Mouse (Mus musculus) forebrain, embryonic 15.5 days (tissue): ENCODE measurements at regions not wholly inside any gene's neighbourhood (a gene's known extent, or its start where the extent isn't known, plus 50 kb on each side); places are given as distances from the start of the nearest gene placed in this dataset.

Experiments used
- ATAC-seq: fragments of 200-750 bp; cut with Nextera tagmentation; replicated peaks from 2 replicates; pipeline ENCODE4 v1.8.0; 2017; ENCODE audit warnings: mild to moderate bottlenecking, moderate TSS enrichment, moderate library complexity
- H3K27ac ChIP-seq: fragments of 300-500 bp; sonication (generic); replicated peaks from 2 replicates; pipeline ENCODE4 v1.5.1; 2015; ENCODE audit warnings: mild to moderate bottlenecking, inconsistent platforms
- H3K27me3 ChIP-seq: fragments of 300-500 bp; sonication (generic); 2 replicates; pipeline ENCODE4 v1.6.1; 2015; ENCODE audit warnings: inconsistent platforms
- H3K36me3 ChIP-seq: fragments of 300-500 bp; sonication (generic); 2 replicates; pipeline ENCODE4 v1.6.1; 2015; ENCODE audit warnings: mild to moderate bottlenecking, inconsistent platforms
- H3K4me1 ChIP-seq: fragments of 300-500 bp; sonication (generic); 2 replicates; pipeline ENCODE4 v1.6.1; 2015; ENCODE audit warnings: inconsistent platforms
- H3K4me2 ChIP-seq: fragments of 300-500 bp; sonication (generic); replicated peaks from 2 replicates; pipeline ENCODE4 v1.6.1; 2015; ENCODE audit warnings: mild to moderate bottlenecking, inconsistent platforms
- H3K4me3 ChIP-seq: fragments of 300-500 bp; sonication (generic); 2 replicates; pipeline ENCODE4 v1.5.1; 2015; ENCODE audit warnings: mild to moderate bottlenecking, inconsistent platforms
- H3K9ac ChIP-seq: fragments of 300-500 bp; sonication (generic); replicated peaks from 2 replicates; pipeline ENCODE4 v1.6.1; 2015; ENCODE audit warnings: mild to moderate bottlenecking, inconsistent platforms
- H3K9me3 ChIP-seq: fragments of 300-500 bp; sonication (generic); 2 replicates; pipeline ENCODE4 v1.6.1; 2016; ENCODE audit warnings: inconsistent platforms

DNA sequence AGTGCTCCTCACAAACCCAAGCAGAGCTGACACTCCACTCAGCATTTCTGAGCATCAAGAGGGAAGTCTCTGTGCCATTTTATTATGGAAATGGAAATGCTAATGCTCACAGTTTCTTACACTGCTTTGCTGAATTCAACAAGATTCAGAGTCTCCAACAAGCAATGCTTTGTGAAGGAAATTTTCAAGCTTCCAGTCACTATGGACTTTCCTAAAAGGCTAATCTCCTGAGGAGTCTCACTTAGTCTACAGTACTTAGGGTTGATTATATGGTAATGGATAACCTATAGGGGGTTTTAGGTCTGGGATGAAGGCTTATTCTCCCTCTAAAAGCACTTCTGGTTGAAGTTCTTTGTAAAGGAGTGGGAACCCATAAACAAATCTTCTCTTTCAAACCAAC, 1805.9 kb upstream of the Igfbp7 start:
- H3K4me2 ChIP-seq = no peak overlapping the region
- H3K27ac ChIP-seq = no peak overlapping the region
- no peaks in the 10 kb centered on the region for H3K27me3 ChIP-seq
- H3K4me1 ChIP-seq = no peaks in the 10 kb centered on the region
- no peak overlapping the region for H3K4me3 ChIP-seq
- H3K36me3 ChIP-seq = no peaks in the 10 kb centered on the region
- H3K9me3 ChIP-seq = no peaks in the 10 kb centered on the region
- ATAC-seq = no peak
- no peak overlapping the region for H3K9ac ChIP-seq

DNA sequence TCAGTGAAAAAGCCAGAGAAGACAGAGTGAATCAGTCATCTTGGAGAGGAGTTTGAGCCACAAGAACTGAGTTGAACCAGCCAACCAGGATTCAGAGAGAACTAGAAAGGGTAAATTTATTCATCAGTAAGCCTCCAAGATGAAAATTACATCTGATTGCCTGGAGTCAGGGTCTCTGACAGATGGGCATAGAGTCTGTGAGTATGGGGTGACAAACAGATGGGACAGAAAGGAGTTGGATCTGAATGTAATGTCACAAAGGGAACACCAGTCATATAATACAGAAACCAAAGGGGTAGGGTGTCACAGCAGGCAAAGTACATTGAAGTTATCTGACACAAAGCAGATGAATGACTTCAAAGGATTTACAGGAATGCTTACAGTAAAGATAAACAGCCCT, 1778.8 kb upstream of the Igfbp7 start:
- Histone ChIP-seq H3K36me3 (no peaks in the 10 kb centered on the region), H3K4me1 (no peaks in the 10 kb centered on the region), H3K9ac (no peak overlapping the region), H3K4me3 (no peak overlapping the region), H3K27me3 (no peaks in the 10 kb centered on the region), H3K9me3 (no peaks in the 10 kb centered on the region), H3K4me2 (no peak overlapping the region), H3K27ac (no peak overlapping the region)
- peak; percentile 83 for ATAC-seq
